Mouse (Mus musculus): ENCODE measurements around the gene Sf3b3. TPM values are rescaled to one million over a fixed set of nuclear protein-coding genes. Genes with fewer than 3 reads are reported as not detected.

Gene Sf3b3
- total RNA-seq, 2 experiments from 2014 or later, result 24.2 to 29.3 TPM

GRCm38 (mm10) chr8:110811793-110812192, 34.8 kb downstream of the Sf3b3 start:
- intact Hi-C loops (cut with DNase I; ENCODE audit: low total_unique reads), result loop anchor here (5.0 kb wide), 1 partner anchor 54 kb away; no protein-coding TSS in a partner anchor

GRCm38 (mm10) chr8:110811116-110811515, 35.5 kb downstream of the Sf3b3 start:
- no peak for DNase-seq
- intact Hi-C loops (cut with DNase I; ENCODE audit: low total_unique reads), result loop anchor here (5.0 kb wide), 1 partner anchor 54 kb away; no protein-coding TSS in a partner anchor

More at GRCm38 (mm10) chr8:110811793-110812192, 34.8 kb downstream of the Sf3b3 start:
- no peak for DNase-seq

- intact Hi-C loops (cut with DNase I; ENCODE audit: low total_unique reads), result loop anchor here (5.0 kb wide), 1 partner anchor 53 kb away; no protein-coding TSS in a partner anchor
- no peak for DNase-seq
These were observed 36.0 kb downstream of the Sf3b3 start for GRCm38 (mm10) chr8:110810481-110811065.

- intact Hi-C loops (cut with DNase I; ENCODE audit: low total_unique reads), result loop anchor here (5.0 kb wide), 1 partner anchor 53 kb away; no protein-coding TSS in a partner anchor
- no peak for DNase-seq
These were observed 36.8 kb downstream of the Sf3b3 start for GRCm38 (mm10) chr8:110809831-110810230.

- intact Hi-C loops (cut with DNase I; ENCODE audit: low total_unique reads), result no loop called here
These were observed 37.8 kb downstream of the Sf3b3 start for GRCm38 (mm10) chr8:110808495-110809472.

GRCm38 (mm10) chr8:110806146-110806545, 40.4 kb downstream of the Sf3b3 start:
- no peak for DNase-seq
- intact Hi-C loops (cut with DNase I; ENCODE audit: low total_unique reads), result no loop called here

More at GRCm38 (mm10) chr8:110808495-110809472, 37.8 kb downstream of the Sf3b3 start:
- peak; percentile 64 for DNase-seq

GRCm38 (mm10) chr8:110805669-110806068, 40.9 kb downstream of the Sf3b3 start, which contains the start of gene Il34:
Gene Il34 (minus strand): TSS chr8:110805924.
- DNase-seq, result no peak
- intact Hi-C loops (cut with DNase I; ENCODE audit: low total_unique reads), result no loop called here

GRCm38 (mm10) chr8:110804825-110805514, 41.6 kb downstream of the Sf3b3 start:
- intact Hi-C loops (cut with DNase I; ENCODE audit: low total_unique reads), result no loop called here
- DNase-seq, result no peak

GRCm38 (mm10) chr8:110803856-110804255, 42.7 kb downstream of the Sf3b3 start:
- no peak for DNase-seq
- intact Hi-C loops (cut with DNase I; ENCODE audit: low total_unique reads), result no loop called here

- no peak for DNase-seq
- intact Hi-C loops (cut with DNase I; ENCODE audit: low total_unique reads), result no loop called here
These were observed 43.6 kb downstream of the Sf3b3 start for GRCm38 (mm10) chr8:110802988-110803387.

GRCm38 (mm10) chr8:110797086-110797485, 49.5 kb downstream of the Sf3b3 start:
- no peak for DNase-seq

GRCm38 (mm10) chr8:110794363-110794965, 52.1 kb downstream of the Sf3b3 start:
- intact Hi-C loops (cut with DNase I; ENCODE audit: low total_unique reads), result no loop called here
- DNase-seq, result no peak

More at GRCm38 (mm10) chr8:110797086-110797485, 49.5 kb downstream of the Sf3b3 start:
- intact Hi-C loops (cut with DNase I; ENCODE audit: low total_unique reads), result no loop called here

GRCm38 (mm10) chr8:110793936-110794335, 52.7 kb downstream of the Sf3b3 start:
- intact Hi-C loops (cut with DNase I; ENCODE audit: low total_unique reads), result no loop called here
- no peak for DNase-seq

- no peak for DNase-seq
- intact Hi-C loops (cut with DNase I; ENCODE audit: low total_unique reads), result no loop called here
These were observed 53.1 kb downstream of the Sf3b3 start for GRCm38 (mm10) chr8:110793511-110793910.

GRCm38 (mm10) chr8:110792574-110793200, 53.9 kb downstream of the Sf3b3 start:
- intact Hi-C loops (cut with DNase I; ENCODE audit: low total_unique reads), result no loop called here
- DNase-seq, result no peak

- DNase-seq, result no peak
- intact Hi-C loops (cut with DNase I; ENCODE audit: low total_unique reads), result no loop called here
These were observed 55.4 kb downstream of the Sf3b3 start for GRCm38 (mm10) chr8:110791164-110791563.

- no peak for DNase-seq
These were observed 56.3 kb downstream of the Sf3b3 start for GRCm38 (mm10) chr8:110790270-110790669.

GRCm38 (mm10) chr8:110789571-110789970, 57.0 kb downstream of the Sf3b3 start:
- intact Hi-C loops (cut with DNase I; ENCODE audit: low total_unique reads), result no loop called here
- DNase-seq, result peak; percentile 40

More at GRCm38 (mm10) chr8:110790270-110790669, 56.3 kb downstream of the Sf3b3 start:
- intact Hi-C loops (cut with DNase I; ENCODE audit: low total_unique reads), result no loop called here

GRCm38 (mm10) chr8:110788981-110789380, 57.6 kb downstream of the Sf3b3 start:
- intact Hi-C loops (cut with DNase I; ENCODE audit: low total_unique reads), result no loop called here
- peak; percentile 22 for DNase-seq
